Mouse (Mus musculus) bone marrow macrophage, adult 2 months (primary cell): ENCODE measurements around the gene Aco2.

Source experiments
- CTCF ChIP-seq: IDR thresholded peaks from 2 replicates; pipeline ENCODE4 v1.5.1; 2012; ENCODE audit warnings: low read depth, mild to moderate bottlenecking, low read length, moderate library complexity
- POLR2A ChIP-seq: IDR thresholded peaks from 2 replicates; pipeline ENCODE4 v1.6.1; 2012; ENCODE audit warnings: mild to moderate bottlenecking, low read depth, low read length, borderline replicate concordance

DNA sequence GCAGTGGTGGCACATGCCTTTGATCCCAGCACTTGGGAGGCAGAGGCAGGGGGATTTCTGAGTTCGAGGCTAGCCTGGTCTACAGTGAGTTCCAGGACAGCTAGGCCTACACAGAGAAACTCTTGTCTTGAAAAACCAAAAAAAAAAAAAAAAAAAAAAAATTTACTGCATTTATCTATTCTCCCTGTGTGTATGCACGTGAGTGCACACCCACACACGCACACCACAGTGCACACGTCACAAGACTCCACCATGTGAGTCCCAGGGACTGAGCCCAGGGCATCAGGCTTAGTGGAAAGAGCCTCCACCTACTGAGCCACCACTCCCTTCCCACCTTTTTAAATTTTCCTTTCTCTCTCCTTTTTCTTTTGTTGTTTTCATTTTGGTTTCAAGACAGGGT is 41.6 kb upstream of the Aco2 start:
- TF ChIP-seq CTCF (no peak), POLR2A (no peak)
